Mouse (Mus musculus) hindbrain, embryonic 10.5 days (tissue): ENCODE results near the gene Sfxn2. TPM values are rescaled to one million over a fixed set of nuclear protein-coding genes. Genes with fewer than 3 reads are reported as not detected.
"Not testable (repeated sequence)": the region's sequence is repeated elsewhere in the genome, so short reads cannot be mapped to it uniquely, and the experiment has no call there.

Experiments used
- DNase-seq: peaks from one replicate; pipeline ENCODE4 v3.0.0-alpha.2; 2017; ENCODE audit warnings: low spot score
- H3K27ac ChIP-seq: fragments of 300-500 bp; sonication (generic); 2 replicates; pipeline ENCODE4 v1.5.1; 2016; ENCODE audit warnings: mild to moderate bottlenecking, moderate library complexity
- H3K27me3 ChIP-seq: fragments of 300-500 bp; sonication (generic); 2 replicates; pipeline ENCODE4 v1.6.1; 2016; ENCODE audit warnings: mild to moderate bottlenecking; ENCODE audit not compliant: poor library complexity, insufficient read depth, severe bottlenecking
- H3K36me3 ChIP-seq: fragments of 300-500 bp; sonication (generic); 2 replicates; pipeline ENCODE4 v1.6.1; 2016; ENCODE audit warnings: mild to moderate bottlenecking, moderate library complexity
- H3K4me1 ChIP-seq: fragments of 300-500 bp; sonication (generic); replicated peaks from 2 replicates; pipeline ENCODE4 v1.6.1; 2016; ENCODE audit warnings: mild to moderate bottlenecking
- H3K4me3 ChIP-seq: fragments of 300-500 bp; sonication (generic); 2 replicates; pipeline ENCODE4 v1.5.1; 2016; ENCODE audit warnings: mild to moderate bottlenecking, moderate library complexity
- H3K9me3 ChIP-seq: fragments of 300-500 bp; sonication (generic); 2 replicates; pipeline ENCODE4 v1.6.1; 2016; ENCODE audit warnings: mild to moderate bottlenecking, moderate library complexity
- WGBS: fragments of 180-500 bp; shearing (Covaris S2); methylation state at CpG from one replicate; pipeline ENCODE4 v1.1.7; 2016; 5-methylcytosine and 5-hydroxymethylcytosine counted together
- polyA plus RNA-seq: library from polyadenylated mRNA; unstranded; fragments of >200 nt; fragmentation: Nextera tagmentation; extraction: Ambion mirVana; gene quantifications from 2 replicates; pipeline ENCODE4 v1.2.1, GENCODE M21; 2016

The Sfxn2 gene
- polyA plus RNA-seq, 1 experiment from 2014 or later = 12.9 TPM

- no peak overlapping the region for H3K27ac ChIP-seq
- H3K9me3 ChIP-seq = no peaks in the 10 kb centered on the region
- 0 out of 2 replicates have a peak, but pooled peaks cover 2% of the 10 kb centered on the region for H3K4me1 ChIP-seq
- H3K4me3 ChIP-seq = no peak overlapping the region
- H3K36me3 ChIP-seq = peaks cover 96% of the 10 kb centered on the region
- DNase-seq = no peak
- WGBS = 86% methylated on average over 11 of the region's 11 CpGs
- no peaks in the 10 kb centered on the region for H3K27me3 ChIP-seq
Observed at GRCm38 (mm10) chr19:46553541-46553955, 19.6 kb upstream of the Sfxn2 start.

- Histone ChIP-seq H3K4me3 (no peak overlapping the region), H3K9me3 (no peaks in the 10 kb centered on the region), H3K36me3 (peaks cover 74% of the 10 kb centered on the region), H3K27me3 (no peaks in the 10 kb centered on the region), H3K27ac (no peak overlapping the region), H3K4me1 (0 out of 2 replicates have a peak, but pooled peaks cover 7% of the 10 kb centered on the region)
- 84% methylated on average over 8 of the region's 8 CpGs for WGBS
- no peak for DNase-seq
Observed at GRCm38 (mm10) chr19:46558009-46558408, 15.2 kb upstream of the Sfxn2 start.

- Histone ChIP-seq H3K36me3 (peaks cover 68% of the 10 kb centered on the region), H3K27ac (no peak overlapping the region), H3K27me3 (no peaks in the 10 kb centered on the region), H3K4me1 (0 out of 2 replicates have a peak, but pooled peaks cover 7% of the 10 kb centered on the region), H3K9me3 (no peaks in the 10 kb centered on the region), H3K4me3 (no peak overlapping the region)
- DNase-seq = no peak
- WGBS = 67% methylated on average over 12 of the region's 12 CpGs
Observed at GRCm38 (mm10) chr19:46558631-46559030, 14.5 kb upstream of the Sfxn2 start.

GRCm38 (mm10) chr19:46562132-46562531, 11.0 kb upstream of the Sfxn2 start:
- Histone ChIP-seq H3K9me3 (no peaks in the 10 kb centered on the region), H3K4me1 (peaks cover 10% of the 10 kb centered on the region; the same call in 1 of the 2 replicates), H3K4me3 (no peak overlapping the region), H3K27ac (no peak overlapping the region), H3K36me3 (peaks cover 39% of the 10 kb centered on the region), H3K27me3 (no peaks in the 10 kb centered on the region)
- 41% methylated on average over 1 of the region's 1 CpGs for WGBS
- DNase-seq = peak; percentile 28

GRCm38 (mm10) chr19:46562581-46563515, 10.3 kb upstream of the Sfxn2 start:
- no peak overlapping the region for H3K27ac ChIP-seq
- H3K4me3 ChIP-seq = no peak overlapping the region
- WGBS = 93% methylated on average over 14 of the region's 14 CpGs
- H3K27me3 ChIP-seq = no peaks in the 10 kb centered on the region
- DNase-seq = no peak
- H3K4me1 ChIP-seq = peaks cover 10% of the 10 kb centered on the region; the same call in 1 of the 2 replicates
- peaks cover 39% of the 10 kb centered on the region for H3K36me3 ChIP-seq
- no peaks in the 10 kb centered on the region for H3K9me3 ChIP-seq

- H3K4me3 ChIP-seq = no peak overlapping the region
- H3K27me3 ChIP-seq = no peaks in the 10 kb centered on the region
- H3K27ac ChIP-seq = no peak overlapping the region
- no peaks in the 10 kb centered on the region for H3K9me3 ChIP-seq
- DNase-seq = no peak
- H3K4me1 ChIP-seq = peaks cover 7% of the 10 kb centered on the region; the same call in 1 of the 2 replicates
- H3K36me3 ChIP-seq = peaks cover 36% of the 10 kb centered on the region
- WGBS = 89% methylated on average over 4 of the region's 4 CpGs
Observed at GRCm38 (mm10) chr19:46563603-46564002, 9.6 kb upstream of the Sfxn2 start.

- no peak overlapping the region for H3K4me3 ChIP-seq
- 79% methylated on average over 14 of the region's 14 CpGs for WGBS
- H3K27ac ChIP-seq = peak overlapping the region; percentile 43; the same call in 1 of the 2 replicates
- no peak for DNase-seq
- no peaks in the 10 kb centered on the region for H3K27me3 ChIP-seq
- H3K9me3 ChIP-seq = no peaks in the 10 kb centered on the region
- H3K4me1 ChIP-seq = peaks cover 3% of the 10 kb centered on the region; the same call in 1 of the 2 replicates
- H3K36me3 ChIP-seq = peaks cover 31% of the 10 kb centered on the region
Observed at GRCm38 (mm10) chr19:46564043-46564462, 9.1 kb upstream of the Sfxn2 start.

GRCm38 (mm10) chr19:46571211-46571877, 1.8 kb upstream of the Sfxn2 start:
- not testable (repeated sequence) for H3K27me3 ChIP-seq, H3K9me3 ChIP-seq, DNase-seq
- Histone ChIP-seq H3K4me3 (peak overlapping the region; percentile 89), H3K4me1 (peaks cover 37% of the 10 kb centered on the region), H3K36me3 (peaks cover 13% of the 10 kb centered on the region), H3K27ac (0 out of 2 replicates have a peak overlapping the region, but pooled peaks have one; percentile 95)
- WGBS = 81% methylated on average over 3 of the region's 3 CpGs

GRCm38 (mm10) chr19:46571878-46572244, 1.3 kb upstream of the Sfxn2 start:
- peak; percentile 17 for DNase-seq
- 25% methylated on average over 10 of the region's 10 CpGs for WGBS

GRCm38 (mm10) chr19:46572548-46572947, 617 bp upstream of the Sfxn2 start:
- peak overlapping the region; percentile 95 for H3K27ac ChIP-seq
- no peaks in the 10 kb centered on the region for H3K9me3 ChIP-seq
- DNase-seq = no peak
- WGBS = under 1% methylated on average over 17 of the region's 17 CpGs
- H3K4me1 ChIP-seq = peaks cover 37% of the 10 kb centered on the region
- no peaks in the 10 kb centered on the region for H3K27me3 ChIP-seq
- H3K36me3 ChIP-seq = peaks cover 7% of the 10 kb centered on the region
- H3K4me3 ChIP-seq = peak overlapping the region; percentile 89

More at GRCm38 (mm10) chr19:46571878-46572244, 1.3 kb upstream of the Sfxn2 start:
- H3K27ac ChIP-seq = peak overlapping the region; percentile 95
- peaks cover 13% of the 10 kb centered on the region for H3K36me3 ChIP-seq
- H3K9me3 ChIP-seq = no peaks in the 10 kb centered on the region
- peak overlapping the region; percentile 89 for H3K4me3 ChIP-seq
- H3K27me3 ChIP-seq = no peaks in the 10 kb centered on the region
- H3K4me1 ChIP-seq = peaks cover 37% of the 10 kb centered on the region

GRCm38 (mm10) chr19:46573990-46574389, 825 bp downstream of the Sfxn2 start:
- no peaks in the 10 kb centered on the region for H3K36me3 ChIP-seq
- H3K27me3 ChIP-seq = no peaks in the 10 kb centered on the region
- H3K27ac ChIP-seq = peak overlapping the region; percentile 95
- H3K4me3 ChIP-seq = peak overlapping the region; percentile 89
- WGBS = 52% methylated on average over 6 of the region's 6 CpGs
- no peak for DNase-seq
- H3K4me1 ChIP-seq = peaks cover 37% of the 10 kb centered on the region
- H3K9me3 ChIP-seq = no peaks in the 10 kb centered on the region

GRCm38 (mm10) chr19:46575196-46575595, 2.0 kb downstream of the Sfxn2 start:
- no peak overlapping the region for H3K4me3 ChIP-seq
- no peaks in the 10 kb centered on the region for H3K36me3 ChIP-seq
- 62% methylated on average over 4 of the region's 4 CpGs for WGBS

More at GRCm38 (mm10) chr19:46575196-46575595, 2.0 kb downstream of the Sfxn2 start:
- H3K4me1 ChIP-seq = peaks cover 37% of the 10 kb centered on the region
- H3K9me3 ChIP-seq = no peaks in the 10 kb centered on the region
- no peaks in the 10 kb centered on the region for H3K27me3 ChIP-seq
- DNase-seq = no peak
- H3K27ac ChIP-seq = no peak overlapping the region
